Comparison of ENCODE assay signal across 23 mouse cellular contexts in the genomic region with DNA sequence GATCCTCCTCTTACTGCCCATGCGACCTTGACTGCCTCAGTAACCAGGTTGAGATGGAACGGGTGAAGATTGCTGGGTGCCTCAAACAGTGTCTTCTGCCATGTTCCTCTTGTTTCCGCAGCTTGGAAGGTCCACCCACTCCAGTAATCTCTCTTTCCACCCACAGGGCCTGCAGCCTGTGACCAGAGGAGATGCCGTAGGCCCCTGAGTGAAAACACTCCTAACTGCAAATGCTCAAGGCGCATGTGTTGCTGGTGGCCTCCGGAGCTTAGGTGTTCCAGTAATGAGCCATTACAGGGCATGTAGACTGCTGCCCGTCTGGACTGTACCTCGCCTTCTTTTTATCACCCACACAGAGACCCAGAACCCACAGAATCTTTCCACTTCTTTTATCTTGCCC. TPM values are rescaled to one million over a fixed set of nuclear protein-coding genes. Genes with fewer than 3 reads are reported as not detected.
"Had no signal": no experiment of that assay in that cellular context is flagged by ENCODE, and none has a peak within 500 bp of the region (broad histone marks: within the 10 kb centered on the region; RNA-seq: fewer than 3 reads in every experiment).

No protein-coding gene starts in this region.

- H3K4me1 ChIP-seq: neural tube, embryonic 12.5 days had no signal

- ATAC-seq: intestine, embryonic 15.5 days; liver, postnatal 0 days; lung, postnatal 0 days had no signal

- DNase-seq: kidney, adult 11 months; kidney, adult 8-10 months; kidney, postnatal 10 days; kidney, postnatal 36 days; layer of hippocampus, postnatal 36 days; left cerebral cortex, postnatal 4 days; liver, postnatal 0 days; lung, embryonic 14.5 days; midbrain, embryonic 14.5 days; right cerebral cortex, adult 18-20 months; right cerebral cortex, postnatal 25 days; spleen, adult 18-20 months; thymus, postnatal 36 days had no signal

- H3K4me3 ChIP-seq: intestine, embryonic 15.5 days; kidney, embryonic 15.5 days; limb, embryonic 12.5 days; limb, embryonic 15.5 days; neural tube, embryonic 12.5 days; neural tube, embryonic 15.5 days had no signal

- H3K27ac ChIP-seq: intestine, embryonic 15.5 days; kidney, embryonic 15.5 days; limb, embryonic 12.5 days; limb, embryonic 15.5 days; liver, embryonic 14.5 days; macrophage; neural tube, embryonic 12.5 days; neural tube, embryonic 15.5 days; stomach, postnatal 0 days had no signal

- H3K27me3 ChIP-seq: intestine, embryonic 15.5 days; kidney, embryonic 15.5 days; limb, embryonic 12.5 days; limb, embryonic 15.5 days; neural tube, embryonic 12.5 days; neural tube, embryonic 15.5 days had no signal

- H3K36me3 ChIP-seq: intestine, embryonic 15.5 days; kidney, embryonic 15.5 days; limb, embryonic 12.5 days; limb, embryonic 15.5 days; neural tube, embryonic 12.5 days; neural tube, embryonic 15.5 days had no signal

RNA-seq across cellular contexts. Expression of a gene that starts 25.2 kb away (rescaled TPM):
- polyA plus RNA-seq: macrophage had no signal

RNA-seq across cellular contexts. Expression of a gene that starts 55.3 kb away (rescaled TPM):
- polyA plus RNA-seq: liver, postnatal 0 days; macrophage had no signal
